Mouse (Mus musculus) embryonic facial prominence, embryonic 12.5 days (tissue): ENCODE measurements around the gene Usp12. TPM values are rescaled to one million over a fixed set of nuclear protein-coding genes. Genes with fewer than 3 reads are reported as not detected.

ENCODE experiments used
- ATAC-seq: fragments of 200-750 bp; cut with Nextera tagmentation; 2 replicates; pipeline ENCODE4 v1.8.0; 2017; ENCODE audit not compliant: insufficient number of reproducible peaks, insufficient read depth, low FRiP score, low TSS enrichment
- H3K27ac ChIP-seq: fragments of 300-500 bp; sonication (generic); 2 replicates; pipeline ENCODE4 v1.5.1; 2016; ENCODE audit warnings: mild to moderate bottlenecking
- H3K27me3 ChIP-seq: fragments of 300-500 bp; sonication (generic); 2 replicates; pipeline ENCODE4 v1.6.1; 2016; ENCODE audit warnings: mild to moderate bottlenecking, moderate library complexity
- H3K36me3 ChIP-seq: fragments of 300-500 bp; sonication (generic); 2 replicates; pipeline ENCODE4 v1.6.1; 2016; ENCODE audit warnings: mild to moderate bottlenecking
- H3K4me1 ChIP-seq: fragments of 300-500 bp; sonication (generic); 2 replicates; pipeline ENCODE4 v1.6.1; 2016
- H3K4me2 ChIP-seq: fragments of 300-500 bp; sonication (generic); replicated peaks from 2 replicates; pipeline ENCODE4 v1.6.1; 2016; ENCODE audit warnings: mild to moderate bottlenecking, moderate library complexity
- H3K4me3 ChIP-seq: fragments of 300-500 bp; sonication (generic); 2 replicates; pipeline ENCODE4 v1.5.1; 2016; ENCODE audit warnings: mild to moderate bottlenecking
- H3K9ac ChIP-seq: fragments of 300-500 bp; sonication (generic); 2 replicates; pipeline ENCODE4 v1.6.1; 2016; ENCODE audit warnings: mild to moderate bottlenecking, moderate library complexity
- H3K9me3 ChIP-seq: fragments of 300-500 bp; sonication (generic); 2 replicates; pipeline ENCODE4 v1.6.1; 2016; ENCODE audit warnings: mild to moderate bottlenecking, moderate library complexity
- WGBS: fragments of 180-500 bp; shearing (Covaris S2); methylation state at CpG from one replicate; pipeline ENCODE4 v1.1.7; 2016; 5-methylcytosine and 5-hydroxymethylcytosine counted together
- polyA plus RNA-seq: library from polyadenylated mRNA; unstranded; fragments of >200 nt; fragmentation: Nextera tagmentation; extraction: Ambion mirVana; gene quantifications from 2 replicates; pipeline ENCODE4 v1.2.1, GENCODE M21; 2016

Gene Usp12
- polyA plus RNA-seq, 1 experiment from 2014 or later: 20.3 TPM

DNA sequence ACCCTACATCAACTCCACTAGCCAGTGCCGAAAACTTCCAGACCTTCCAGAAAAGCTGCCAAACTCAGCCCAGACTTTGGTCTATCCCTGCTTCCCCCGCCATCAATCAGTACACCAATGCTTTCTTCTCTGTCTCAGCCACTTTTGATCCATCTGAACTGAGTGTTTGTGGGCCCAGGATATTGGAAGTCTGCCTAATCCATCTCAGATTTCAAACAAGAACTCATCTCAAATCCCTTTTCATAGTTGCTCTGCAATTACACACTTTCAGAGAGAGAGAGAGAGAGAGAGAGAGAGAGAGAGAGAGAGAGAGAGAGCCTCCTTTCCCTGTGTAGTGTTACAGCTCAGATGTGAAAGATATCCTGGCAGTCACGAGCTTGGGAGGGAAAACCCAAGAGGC, 85.4 kb downstream of the Usp12 start:
- 0 out of 2 replicates have a peak, but pooled peaks cover 4% of the 10 kb centered on the region for H3K4me1 ChIP-seq
- no peak for ATAC-seq
- no peak overlapping the region for H3K4me2 ChIP-seq
- H3K4me3 ChIP-seq: no peak overlapping the region
- no peak overlapping the region for H3K9ac ChIP-seq
- no peaks in the 10 kb centered on the region for H3K36me3 ChIP-seq
- H3K27ac ChIP-seq: peak overlapping the region; percentile 36; the same call in 1 of the 2 replicates
- WGBS: 39% methylated on average over 3 of the region's 3 CpGs
- 0 out of 2 replicates have a peak, but pooled peaks cover 3% of the 10 kb centered on the region for H3K9me3 ChIP-seq
- no peaks in the 10 kb centered on the region for H3K27me3 ChIP-seq

DNA sequence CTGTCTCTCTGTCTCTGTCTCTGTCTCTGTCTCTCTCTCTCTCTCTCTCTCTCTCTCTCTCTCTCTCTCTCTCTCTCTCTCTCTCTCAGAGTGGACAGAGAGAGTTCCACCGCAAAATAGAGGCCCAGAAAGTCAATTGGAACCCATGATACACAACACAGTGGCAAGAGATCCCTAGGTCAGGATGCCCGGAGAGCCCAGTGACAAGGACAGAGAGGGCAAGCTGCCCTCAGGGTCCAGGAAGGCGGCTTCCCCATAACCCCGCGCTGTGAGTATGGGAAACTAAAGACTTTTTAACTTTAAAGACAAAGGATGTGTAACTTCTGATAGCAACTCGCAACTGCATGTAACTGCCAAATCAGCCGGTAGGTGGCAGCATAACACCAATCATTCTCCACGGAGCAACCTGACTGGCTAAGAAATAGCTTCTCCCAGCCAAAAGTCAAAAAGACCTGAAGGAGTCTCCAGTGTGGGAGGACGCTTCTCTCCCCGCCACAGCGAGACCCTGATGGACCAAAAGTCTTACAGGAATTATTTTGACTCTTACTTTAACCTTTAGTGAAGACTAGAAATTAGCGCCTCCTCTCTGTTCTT, 88.9 kb downstream of the Usp12 start:
- Histone ChIP-seq H3K27me3 (no peaks in the 10 kb centered on the region), H3K9ac (no peak overlapping the region), H3K36me3 (no peaks in the 10 kb centered on the region), H3K9me3 (no peaks in the 10 kb centered on the region), H3K4me3 (no peak overlapping the region), H3K27ac (no peak overlapping the region), H3K4me1 (0 out of 2 replicates have a peak, but pooled peaks cover 4% of the 10 kb centered on the region), H3K4me2 (peak overlapping the region; percentile 25; the same call in 1 of the 2 replicates)
- WGBS: 10% methylated on average over 12 of the region's 12 CpGs
- ATAC-seq: no peak

DNA sequence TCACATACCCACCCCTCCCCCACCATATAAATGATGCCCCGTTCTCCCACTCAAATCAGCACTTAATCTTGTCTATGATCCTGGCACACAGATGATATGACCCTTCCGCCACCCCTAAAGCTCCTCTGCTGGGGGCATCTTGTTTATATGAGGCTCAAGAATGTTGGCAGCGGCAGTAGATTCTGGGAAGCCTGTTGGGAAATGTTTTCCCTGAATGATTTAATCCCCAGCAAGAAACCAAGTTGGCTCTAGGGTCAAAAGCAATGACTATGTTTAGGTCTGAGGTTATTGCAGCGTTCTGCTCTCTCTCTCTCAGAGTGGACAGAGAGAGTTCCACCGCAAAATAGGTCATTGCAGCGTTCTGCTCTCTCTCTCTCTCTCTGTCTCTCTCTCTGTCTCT, 89.4 kb downstream of the Usp12 start:
- ATAC-seq: no peak
- Histone ChIP-seq H3K27ac (no peak overlapping the region), H3K4me3 (no peak overlapping the region), H3K27me3 (no peaks in the 10 kb centered on the region), H3K4me2 (no peak overlapping the region), H3K9ac (no peak overlapping the region), H3K4me1 (0 out of 2 replicates have a peak, but pooled peaks cover 4% of the 10 kb centered on the region), H3K36me3 (no peaks in the 10 kb centered on the region), H3K9me3 (no peaks in the 10 kb centered on the region)
- 80% methylated on average over 6 of the region's 6 CpGs for WGBS

GRCm38 (mm10) chr5:146704241-146704640, 90.6 kb downstream of the Usp12 start:
- no peak overlapping the region for H3K9ac ChIP-seq
- H3K36me3 ChIP-seq: no peaks in the 10 kb centered on the region
- no peaks in the 10 kb centered on the region for H3K9me3 ChIP-seq
- no peaks in the 10 kb centered on the region for H3K27me3 ChIP-seq
- H3K4me1 ChIP-seq: 0 out of 2 replicates have a peak, but pooled peaks cover 4% of the 10 kb centered on the region
- no peak for ATAC-seq
- H3K4me3 ChIP-seq: no peak overlapping the region
- 91% methylated on average over 4 of the region's 4 CpGs for WGBS
- no peak overlapping the region for H3K4me2 ChIP-seq
- H3K27ac ChIP-seq: no peak overlapping the region

GRCm38 (mm10) chr5:146703710-146704121, 91.1 kb downstream of the Usp12 start:
- Histone ChIP-seq H3K9me3 (no peaks in the 10 kb centered on the region), H3K4me3 (no peak overlapping the region), H3K4me1 (0 out of 2 replicates have a peak, but pooled peaks cover 4% of the 10 kb centered on the region), H3K27me3 (no peaks in the 10 kb centered on the region), H3K4me2 (no peak overlapping the region), H3K9ac (no peak overlapping the region), H3K27ac (no peak overlapping the region), H3K36me3 (no peaks in the 10 kb centered on the region)
- ATAC-seq: no peak
- WGBS: 70% methylated on average over 8 of the region's 8 CpGs

DNA sequence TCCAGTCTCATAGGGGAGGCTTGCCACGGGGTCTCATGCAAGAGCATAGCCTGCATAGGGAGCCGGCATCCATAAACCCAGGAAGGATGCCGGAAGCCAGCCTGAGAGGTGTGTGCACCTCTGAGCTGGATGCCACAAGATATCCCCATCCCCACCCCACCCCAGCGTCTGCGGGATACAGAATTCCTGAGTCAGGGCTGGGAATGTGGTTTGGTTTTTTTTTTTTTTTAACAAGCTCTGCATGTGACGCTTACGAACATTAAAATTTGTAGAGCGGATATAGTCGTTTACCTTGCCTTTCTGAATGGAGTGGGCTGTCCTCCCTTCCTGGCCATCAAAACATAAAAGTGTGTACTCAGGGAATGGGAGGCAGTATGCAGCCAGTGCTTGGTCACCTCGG, 94.7 kb downstream of the Usp12 start:
- 76% methylated on average over 10 of the region's 10 CpGs for WGBS

DNA sequence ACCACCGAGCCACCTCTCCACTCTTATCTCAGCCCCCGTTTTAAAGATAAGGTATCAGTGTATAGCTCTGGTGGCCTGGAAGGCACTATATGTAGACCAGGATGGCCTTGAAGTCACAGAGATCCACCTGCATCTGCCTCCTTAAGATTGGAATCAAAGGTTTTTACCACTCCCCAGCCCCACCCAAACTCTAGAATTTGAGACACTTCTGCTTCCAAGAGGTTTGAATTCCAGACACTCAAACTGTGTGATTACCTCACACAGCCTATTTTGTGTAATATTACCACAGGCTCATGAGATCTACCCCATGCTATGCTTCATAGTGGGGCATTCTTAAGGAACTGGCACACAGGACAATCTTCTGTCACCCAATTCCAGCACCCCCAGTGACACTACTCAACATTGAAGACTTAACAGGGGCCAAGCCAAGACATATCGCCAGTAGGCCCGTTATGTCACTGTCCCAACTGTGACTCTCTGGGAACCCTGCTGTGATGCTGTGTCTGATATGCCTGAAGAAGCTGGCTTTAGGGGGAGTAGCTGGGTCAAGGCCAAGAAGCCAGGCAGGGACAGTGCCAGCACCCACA, 95.3 kb downstream of the Usp12 start:
- Histone ChIP-seq H3K9me3 (no peaks in the 10 kb centered on the region), H3K27ac (no peak overlapping the region), H3K4me2 (no peak overlapping the region), H3K9ac (no peak overlapping the region), H3K4me1 (no peaks in the 10 kb centered on the region), H3K4me3 (no peak overlapping the region), H3K36me3 (no peaks in the 10 kb centered on the region), H3K27me3 (no peaks in the 10 kb centered on the region)
- WGBS: 87% methylated on average over 4 of the region's 4 CpGs
- ATAC-seq: no peak

More for the DNA sequence above, 94.7 kb downstream of the Usp12 start:
- Histone ChIP-seq H3K36me3 (no peaks in the 10 kb centered on the region), H3K9ac (no peak overlapping the region), H3K9me3 (no peaks in the 10 kb centered on the region), H3K27ac (no peak overlapping the region), H3K4me3 (no peak overlapping the region), H3K27me3 (no peaks in the 10 kb centered on the region), H3K4me2 (no peak overlapping the region), H3K4me1 (no peaks in the 10 kb centered on the region)
- ATAC-seq: no peak

- Histone ChIP-seq H3K27ac (no peak overlapping the region), H3K9ac (no peak overlapping the region), H3K4me2 (no peak overlapping the region), H3K9me3 (no peaks in the 10 kb centered on the region), H3K4me3 (no peak overlapping the region), H3K36me3 (no peaks in the 10 kb centered on the region), H3K27me3 (no peaks in the 10 kb centered on the region), H3K4me1 (no peaks in the 10 kb centered on the region)
- 61% methylated on average over 5 of the region's 5 CpGs for WGBS
- no peak for ATAC-seq
These were observed 99.3 kb downstream of the Usp12 start for GRCm38 (mm10) chr5:146695543-146695942.

DNA sequence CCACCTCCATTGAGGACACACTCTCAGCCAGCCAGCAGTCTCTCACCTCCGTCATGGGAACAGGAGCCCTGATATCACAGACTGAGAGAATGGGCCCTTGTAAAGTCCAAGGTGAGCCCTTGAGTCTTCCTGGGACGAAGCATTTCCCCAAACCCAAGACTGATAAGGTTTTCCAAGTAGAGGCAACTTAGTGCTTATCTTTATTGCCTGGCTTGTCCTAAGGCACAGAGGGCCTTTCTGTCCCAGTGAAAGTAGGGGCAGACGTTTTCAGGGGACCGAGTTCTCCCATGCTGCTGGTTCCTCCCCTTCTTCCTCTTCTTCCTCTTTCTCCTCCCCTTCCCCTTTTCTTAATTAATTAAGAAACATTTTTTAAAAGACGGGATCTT, 101.8 kb downstream of the Usp12 start:
- Histone ChIP-seq H3K4me3 (no peak overlapping the region), H3K9ac (no peak overlapping the region), H3K4me1 (no peaks in the 10 kb centered on the region), H3K4me2 (no peak overlapping the region), H3K36me3 (no peaks in the 10 kb centered on the region), H3K27ac (no peak overlapping the region), H3K9me3 (no peaks in the 10 kb centered on the region), H3K27me3 (no peaks in the 10 kb centered on the region)
- 77% methylated on average over 5 of the region's 5 CpGs for WGBS
- no peak for ATAC-seq

- no peak overlapping the region for H3K4me2 ChIP-seq
- H3K9me3 ChIP-seq: no peaks in the 10 kb centered on the region
- ATAC-seq: no peak
- H3K27ac ChIP-seq: no peak overlapping the region
- H3K27me3 ChIP-seq: no peaks in the 10 kb centered on the region
- 42% methylated on average over 7 of the region's 7 CpGs for WGBS
- no peaks in the 10 kb centered on the region for H3K4me1 ChIP-seq
- no peak overlapping the region for H3K4me3 ChIP-seq
- H3K9ac ChIP-seq: no peak overlapping the region
- H3K36me3 ChIP-seq: no peaks in the 10 kb centered on the region
These were observed 102.3 kb downstream of the Usp12 start for GRCm38 (mm10) chr5:146692361-146692975.

- Histone ChIP-seq H3K36me3 (no peaks in the 10 kb centered on the region), H3K27me3 (no peaks in the 10 kb centered on the region), H3K9ac (no peak overlapping the region), H3K4me1 (no peaks in the 10 kb centered on the region), H3K27ac (no peak overlapping the region), H3K9me3 (no peaks in the 10 kb centered on the region), H3K4me3 (no peak overlapping the region), H3K4me2 (no peak overlapping the region)
- no peak for ATAC-seq
- 69% methylated on average over 8 of the region's 8 CpGs for WGBS
These were observed 103.1 kb downstream of the Usp12 start for GRCm38 (mm10) chr5:146691745-146692144.
